Mouse (Mus musculus) neural tube, embryonic 11.5 days (tissue): ENCODE results near the gene Hist1h4b. TPM values are rescaled to one million over a fixed set of nuclear protein-coding genes. Genes with fewer than 3 reads are reported as not detected.
"Not testable (repeated sequence)": the region's sequence is repeated elsewhere in the genome, so short reads cannot be mapped to it uniquely, and the experiment has no call there.

Source experiments
- ATAC-seq: fragments of 200-750 bp; cut with Nextera tagmentation; 2 replicates; pipeline ENCODE4 v1.8.0; 2017; ENCODE audit warnings: moderate number of reproducible peaks, mild to moderate bottlenecking, moderate TSS enrichment, moderate library complexity; ENCODE audit not compliant: insufficient read depth, low FRiP score, low TSS enrichment
- DNase-seq: peaks from one replicate; pipeline ENCODE4 v3.0.0-alpha.2; 2015; ENCODE audit warnings: low spot score
- H3K27ac ChIP-seq: fragments of 300-500 bp; sonication (generic); 2 replicates; pipeline ENCODE4 v1.5.1; 2014; ENCODE audit warnings: low read depth, mild to moderate bottlenecking, low read length
- H3K27me3 ChIP-seq: fragments of 300-500 bp; sonication (generic); 2 replicates; pipeline ENCODE4 v1.6.1; 2014; ENCODE audit warnings: mild to moderate bottlenecking, low read length, mixed read lengths; ENCODE audit not compliant: control insufficient read depth, insufficient read depth
- H3K36me3 ChIP-seq: fragments of 300-500 bp; sonication (generic); 2 replicates; pipeline ENCODE4 v1.6.1; 2014; ENCODE audit warnings: mild to moderate bottlenecking, low read length, moderate library complexity, mixed read lengths; ENCODE audit not compliant: control insufficient read depth, insufficient read depth
- H3K4me1 ChIP-seq: fragments of 300-500 bp; sonication (generic); 2 replicates; pipeline ENCODE4 v1.6.1; 2014; ENCODE audit warnings: low read length, mixed read lengths; ENCODE audit not compliant: control insufficient read depth, insufficient read depth
- H3K4me2 ChIP-seq: fragments of 300-500 bp; sonication (generic); 2 replicates; pipeline ENCODE4 v1.6.1; 2014; ENCODE audit warnings: low read depth, mild to moderate bottlenecking, moderate library complexity
- H3K4me3 ChIP-seq: fragments of 300-500 bp; sonication (generic); 2 replicates; pipeline ENCODE4 v1.5.1; 2014; ENCODE audit warnings: low read depth, low read length
- H3K9ac ChIP-seq: fragments of 300-500 bp; sonication (generic); 2 replicates; pipeline ENCODE4 v1.6.1; 2014; ENCODE audit warnings: mild to moderate bottlenecking, low read length
- H3K9me3 ChIP-seq: fragments of 300-500 bp; sonication (generic); 2 replicates; pipeline ENCODE4 v1.6.1; 2016; ENCODE audit warnings: low read length; ENCODE audit not compliant: control insufficient read depth
- WGBS: fragments of 180-500 bp; shearing (Covaris S2); extraction: QIAGEN DNeasy Blood & Tissue Kit; methylation state at CpG from one replicate; pipeline ENCODE4 v1.1.7; 2014; 5-methylcytosine and 5-hydroxymethylcytosine counted together
- polyA plus RNA-seq: library from polyadenylated mRNA; unstranded; fragments of >200 nt; fragmentation: Nextera tagmentation; extraction: Ambion mirVana; gene quantifications from 2 replicates; pipeline ENCODE4 v1.2.1, GENCODE M21; 2014

Hist1h4b gene
- polyA plus RNA-seq, 1 experiment from 2014 or later, result 4.3 TPM

GRCm38 (mm10) chr13:23765172-23765513, 8.3 kb downstream of the Hist1h4b start:
- ATAC-seq (no peak), DNase-seq (no peak)
- H3K36me3 ChIP-seq, result no peaks in the 10 kb centered on the region
- no peak overlapping the region for H3K4me2 ChIP-seq
- no peak overlapping the region for H3K27ac ChIP-seq
- no peaks in the 10 kb centered on the region for H3K9me3 ChIP-seq
- no peaks in the 10 kb centered on the region for H3K4me1 ChIP-seq
- H3K27me3 ChIP-seq, result no peaks in the 10 kb centered on the region
- 83% methylated on average over 1 of the region's 1 CpGs for WGBS
- H3K9ac ChIP-seq, result no peak overlapping the region
- no peak overlapping the region for H3K4me3 ChIP-seq

DNA sequence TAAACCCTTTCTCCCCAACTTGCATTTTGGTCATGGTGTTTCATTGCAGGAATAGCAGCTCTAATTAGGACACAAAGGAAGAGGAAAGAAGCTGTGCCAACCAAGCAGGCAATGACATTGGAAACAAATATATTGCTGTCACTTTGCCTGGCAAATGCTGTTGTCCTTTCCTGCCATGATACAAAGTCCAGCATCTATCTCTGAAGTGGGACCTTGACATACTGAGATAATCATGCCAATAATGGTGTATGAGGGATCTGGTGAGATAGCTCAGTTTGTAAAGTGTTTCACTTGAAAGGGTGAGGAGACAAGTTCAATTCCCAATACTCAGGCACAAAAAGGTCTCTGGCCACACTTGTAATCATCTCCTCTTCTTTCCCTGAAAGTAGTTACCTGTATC, 10.0 kb downstream of the Hist1h4b start:
- Histone ChIP-seq H3K36me3 (no peaks in the 10 kb centered on the region), H3K27ac (no peak overlapping the region), H3K4me1 (no peaks in the 10 kb centered on the region), H3K27me3 (no peaks in the 10 kb centered on the region), H3K9ac (no peak overlapping the region), H3K9me3 (no peaks in the 10 kb centered on the region), H3K4me2 (no peak overlapping the region), H3K4me3 (no peak overlapping the region)
- ATAC-seq (no peak), DNase-seq (no peak)

- H3K4me3 ChIP-seq, result no peak overlapping the region
- WGBS, result 46% methylated on average over 5 of the region's 5 CpGs
- H3K27ac ChIP-seq, result no peak overlapping the region
- DNase-seq, result no peak
- H3K4me1 ChIP-seq, result no peaks in the 10 kb centered on the region
- ATAC-seq, result no peak
- no peaks in the 10 kb centered on the region for H3K9me3 ChIP-seq
- H3K4me2 ChIP-seq, result no peak overlapping the region
- no peak overlapping the region for H3K9ac ChIP-seq
- H3K27me3 ChIP-seq, result no peaks in the 10 kb centered on the region
- no peaks in the 10 kb centered on the region for H3K36me3 ChIP-seq
These were observed 12.1 kb downstream of the Hist1h4b start for GRCm38 (mm10) chr13:23768834-23769397.

DNA sequence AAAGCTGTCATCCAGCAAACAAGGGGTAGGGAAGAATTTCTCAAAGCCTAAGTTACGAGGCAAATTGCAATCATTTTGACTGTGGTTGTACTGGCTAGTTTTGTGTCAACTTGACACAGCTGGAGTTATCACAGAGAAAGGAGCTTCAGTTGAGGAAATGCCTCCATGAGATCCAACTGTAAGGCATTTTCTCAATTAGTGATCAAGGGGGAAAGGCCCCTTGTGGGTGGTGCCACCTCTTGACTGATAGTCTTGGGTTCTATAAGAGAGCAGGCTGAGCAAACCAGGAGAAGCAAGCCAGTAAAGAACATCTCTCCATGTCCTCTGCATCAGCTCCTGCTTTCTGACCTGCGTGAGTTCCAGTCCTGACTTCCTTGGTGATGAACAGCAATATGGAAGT, 12.8 kb downstream of the Hist1h4b start, which contains the start of gene Trim38:
TSS of gene Trim38 (plus strand) at position 301 of the 400 bp plus-strand sequence.
- not testable (repeated sequence) for H3K4me2 ChIP-seq, H3K27me3 ChIP-seq
- WGBS, result 86% methylated on average over 2 of the region's 2 CpGs

DNA sequence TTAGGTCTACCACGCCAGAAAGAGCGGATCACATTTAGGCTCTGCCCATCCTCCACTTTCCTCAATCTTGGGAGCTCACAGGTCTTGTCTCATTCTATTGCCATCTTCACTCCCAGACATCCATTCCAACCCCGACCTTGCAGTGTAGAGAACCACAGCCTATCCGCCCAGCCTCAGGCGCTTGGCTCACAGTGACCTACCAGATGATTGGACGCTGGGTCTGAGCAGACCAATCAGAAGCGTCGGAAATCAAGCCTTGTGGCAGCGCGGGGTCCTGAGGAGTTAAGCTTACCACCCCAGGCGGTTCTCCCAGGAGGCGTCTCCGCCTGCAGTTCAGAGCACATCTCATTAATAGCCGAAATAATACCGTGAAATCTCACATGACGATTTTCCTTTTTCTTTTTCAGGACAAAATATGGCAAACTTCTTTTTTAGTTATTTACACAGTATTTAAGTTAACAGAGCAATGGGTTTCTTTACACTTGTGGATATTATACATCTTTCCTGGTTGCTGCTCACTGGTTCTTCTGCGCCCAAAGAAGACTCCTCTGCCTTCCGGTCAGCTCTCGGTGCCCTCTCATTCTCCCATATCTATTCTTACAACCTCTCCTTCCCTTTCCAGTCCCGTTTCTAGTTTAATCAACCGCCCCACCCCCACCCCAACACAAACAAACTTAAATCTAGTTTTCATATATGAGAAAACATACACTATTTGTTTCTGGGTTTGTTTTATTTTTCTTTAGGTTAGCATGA, 15.9 kb downstream of the Hist1h4b start:
- Histone ChIP-seq H3K9me3 (no peaks in the 10 kb centered on the region), H3K4me3 (no peak overlapping the region), H3K27ac (no peak overlapping the region), H3K9ac (no peak overlapping the region), H3K27me3 (no peaks in the 10 kb centered on the region), H3K4me2 (peak overlapping the region; percentile 7; the same call in 1 of the 2 replicates), H3K4me1 (no peaks in the 10 kb centered on the region), H3K36me3 (no peaks in the 10 kb centered on the region)
- 32% methylated on average over 21 of the region's 21 CpGs for WGBS
- peak; percentile 67 for DNase-seq
- peak; percentile 85 for ATAC-seq

More for the DNA sequence above, 12.8 kb downstream of the Hist1h4b start, which contains the start of gene Trim38:
- DNase-seq, H3K9ac ChIP-seq, H3K4me3 ChIP-seq, H3K4me1 ChIP-seq, H3K36me3 ChIP-seq, ATAC-seq, H3K9me3 ChIP-seq, H3K27ac ChIP-seq: not testable (repeated sequence)

DNA sequence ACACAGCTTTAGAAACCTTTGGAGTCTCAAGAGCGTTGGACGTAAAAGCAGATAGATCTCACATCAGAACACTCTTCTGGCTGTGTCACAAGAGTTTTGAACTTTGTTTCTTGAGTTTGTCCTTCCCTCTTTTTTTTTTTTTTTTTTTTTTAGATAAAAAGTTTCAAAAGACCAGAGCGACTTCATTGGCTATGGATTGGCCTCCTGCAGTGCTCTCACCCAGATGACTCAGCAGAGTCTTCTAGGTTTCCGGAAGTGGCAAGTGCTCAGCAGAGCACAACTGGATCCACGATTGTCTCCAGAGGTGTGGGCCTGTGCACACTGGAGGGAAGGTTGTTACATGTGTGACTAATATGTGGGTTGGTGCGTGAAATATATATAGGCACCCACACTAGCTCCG, 21.5 kb downstream of the Hist1h4b start:
- no peak overlapping the region for H3K27ac ChIP-seq
- H3K9me3 ChIP-seq, result no peaks in the 10 kb centered on the region
- no peak overlapping the region for H3K4me3 ChIP-seq
- DNase-seq (no peak), ATAC-seq (no peak)
- no peak overlapping the region for H3K4me2 ChIP-seq
- H3K4me1 ChIP-seq, result no peaks in the 10 kb centered on the region
- WGBS, result 94% methylated on average over 7 of the region's 7 CpGs
- H3K36me3 ChIP-seq, result no peaks in the 10 kb centered on the region
- H3K27me3 ChIP-seq, result no peaks in the 10 kb centered on the region
- H3K9ac ChIP-seq, result no peak overlapping the region

GRCm38 (mm10) chr13:23779025-23779424, 22.2 kb downstream of the Hist1h4b start:
- Histone ChIP-seq H3K9ac (no peak overlapping the region), H3K27ac (no peak overlapping the region), H3K9me3 (no peaks in the 10 kb centered on the region), H3K36me3 (no peaks in the 10 kb centered on the region), H3K4me3 (no peak overlapping the region), H3K27me3 (no peaks in the 10 kb centered on the region), H3K4me1 (no peaks in the 10 kb centered on the region), H3K4me2 (no peak overlapping the region)
- ATAC-seq (no peak), DNase-seq (no peak)
- 82% methylated on average over 4 of the region's 4 CpGs for WGBS

DNA sequence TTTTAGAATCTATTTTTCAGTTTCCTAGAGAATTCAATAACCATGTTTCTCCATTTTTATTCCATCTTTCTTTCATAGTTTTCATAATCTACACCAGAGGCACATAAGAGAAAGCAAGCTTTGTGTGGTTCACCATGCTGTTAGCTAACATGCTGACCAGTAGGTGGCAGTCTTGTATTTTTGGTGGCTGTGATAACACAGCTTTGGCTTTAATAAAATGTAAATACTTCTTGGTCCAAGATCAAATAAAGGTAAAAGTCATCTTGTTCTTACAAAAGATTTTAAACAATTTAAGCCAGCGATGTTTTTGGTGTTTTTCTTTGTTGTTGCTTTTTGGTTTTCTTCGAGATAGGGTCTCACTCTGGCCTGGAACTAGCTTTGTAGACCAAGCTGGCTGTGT, 35.7 kb downstream of the Hist1h4b start:
- no peak overlapping the region for H3K9ac ChIP-seq
- DNase-seq (peak; percentile 39), ATAC-seq (0 out of 2 replicates have a peak, but pooled peaks have one; percentile 53)
- no peaks in the 10 kb centered on the region for H3K4me1 ChIP-seq
- no peak overlapping the region for H3K4me2 ChIP-seq
- no peaks in the 10 kb centered on the region for H3K27me3 ChIP-seq
- H3K4me3 ChIP-seq, result no peak overlapping the region
- H3K36me3 ChIP-seq, result no peaks in the 10 kb centered on the region
- H3K9me3 ChIP-seq, result no peaks in the 10 kb centered on the region
- H3K27ac ChIP-seq, result no peak overlapping the region
- WGBS, result 42% methylated on average over 2 of the region's 2 CpGs

- DNase-seq (no peak), ATAC-seq (no peak)
- no peak overlapping the region for H3K4me2 ChIP-seq
- H3K9me3 ChIP-seq, result no peaks in the 10 kb centered on the region
- H3K36me3 ChIP-seq, result no peaks in the 10 kb centered on the region
- H3K27me3 ChIP-seq, result no peaks in the 10 kb centered on the region
- no peak overlapping the region for H3K27ac ChIP-seq
- H3K4me1 ChIP-seq, result no peaks in the 10 kb centered on the region; the same call in 1 of the 2 replicates
- no peak overlapping the region for H3K4me3 ChIP-seq
- 79% methylated on average over 5 of the region's 5 CpGs for WGBS
- no peak overlapping the region for H3K9ac ChIP-seq
These were observed 42.6 kb downstream of the Hist1h4b start for GRCm38 (mm10) chr13:23799405-23799804.
